Mouse (Mus musculus) MEL (cell line): Measurements from ENCODE around the gene Tle3. TPM values are rescaled to one million over a fixed set of nuclear protein-coding genes. Genes with fewer than 3 reads are reported as not detected.

Source experiments
- DNase-seq: peaks from one replicate; pipeline ENCODE4 v3.0.0; 2011; ENCODE audit warnings: low read depth, low spot score
- H3K27ac ChIP-seq: 2 replicates; pipeline ENCODE4 v1.5.1; 2012; ENCODE audit warnings: low read depth, mild to moderate bottlenecking, control low read depth, low read length, moderate library complexity; ENCODE audit not compliant: control insufficient read depth
- H3K27me3 ChIP-seq, 2 experiments: fragments of 150-350 bp in 1 of 2; sonication (generic) in 1 of 2; 2 replicates each; pipeline ENCODE4 v1.6.1; 2012; ENCODE audit warnings: low read length in 2 of 2, mild to moderate bottlenecking in 2 of 2, improper control_type of control experiment in 1 of 2, moderate library complexity in 1 of 2; ENCODE audit not compliant: insufficient read depth in 2 of 2, control insufficient read depth in 1 of 2
- H3K36me3 ChIP-seq, 2 experiments: 2 replicates each; pipeline ENCODE4 v1.6.1; 2012 to 2014; ENCODE audit warnings: low read length in 2 of 2, improper control_type of control experiment in 1 of 2, inconsistent platforms in 1 of 2, mild to moderate bottlenecking in 1 of 2; ENCODE audit not compliant: insufficient read depth in 2 of 2, control insufficient read depth in 1 of 2
- H3K4me1 ChIP-seq, 2 experiments: fragments of 150-350 bp in 1 of 2; sonication (generic) in 1 of 2; 2 replicates each; pipeline ENCODE4 v1.6.1; 2012; ENCODE audit warnings: low read length in 2 of 2, improper control_type of control experiment in 1 of 2, mild to moderate bottlenecking in 1 of 2; ENCODE audit not compliant: insufficient read depth in 2 of 2, control insufficient read depth in 1 of 2
- H3K4me3 ChIP-seq, 2 experiments: fragments of 150-350 bp in 1 of 2; sonication (generic) in 1 of 2; 2 replicates each; pipeline ENCODE4 v1.5.1; 2012; ENCODE audit warnings: low read depth in 2 of 2, low read length in 2 of 2, mild to moderate bottlenecking in 2 of 2, moderate library complexity in 2 of 2, control low read depth in 1 of 2, improper control_type of control experiment in 1 of 2; ENCODE audit not compliant: control insufficient read depth in 1 of 2, insufficient read depth in 1 of 2
- H3K79me2 ChIP-seq: 2 replicates; pipeline ENCODE4 v1.6.1; 2012; ENCODE audit warnings: mild to moderate bottlenecking, low read length, moderate library complexity; ENCODE audit not compliant: control insufficient read depth, poor library complexity, insufficient read depth
- H3K9ac ChIP-seq: 2 replicates; pipeline ENCODE4 v1.6.1; 2012; ENCODE audit warnings: low read depth, mild to moderate bottlenecking, control low read depth, low read length, moderate library complexity; ENCODE audit not compliant: control insufficient read depth, poor library complexity, severe bottlenecking
- H3K9me3 ChIP-seq: fragments of 150-350 bp; sonication (generic); replicated peaks from 2 replicates; pipeline ENCODE4 v1.6.1; 2012; ENCODE audit warnings: mild to moderate bottlenecking, low read length, improper control_type of control experiment, moderate library complexity; ENCODE audit not compliant: insufficient read depth
- BHLHE40 ChIP-seq: IDR thresholded peaks from 2 replicates; pipeline ENCODE4 v1.6.1; 2012; ENCODE audit warnings: low read depth, mild to moderate bottlenecking, inconsistent platforms, low read length, improper control_type of control experiment, borderline replicate concordance
- CHD2 ChIP-seq: IDR thresholded peaks from 2 replicates; pipeline ENCODE4 v1.6.1; 2011; ENCODE audit warnings: low read length, improper control_type of control experiment
- CTCF ChIP-seq, 3 experiments: IDR thresholded peaks in 2 of 3; conservative IDR thresholded peaks in 1 of 3; 2 replicates each; pipeline ENCODE4 v1.5.1; 2011 to 2012; ENCODE audit warnings: low read length in 3 of 3, low read depth in 2 of 3, mild to moderate bottlenecking in 2 of 3, improper control_type of control experiment in 1 of 3, inconsistent platforms in 1 of 3, mixed read lengths in 1 of 3, moderate library complexity in 1 of 3; ENCODE audit not compliant: control insufficient read depth in 1 of 3, insufficient read depth in 1 of 3, poor library complexity in 1 of 3, severe bottlenecking in 1 of 3
- ELF1 ChIP-seq: IDR thresholded peaks from 2 replicates; pipeline ENCODE4 v1.6.1; 2014; ENCODE audit warnings: low read depth, mild to moderate bottlenecking, inconsistent platforms, low read length, improper control_type of control experiment, moderate library complexity
- EP300 ChIP-seq, 2 experiments: IDR thresholded peaks; 2 replicates each; pipeline ENCODE4 v1.6.1; 2011; ENCODE audit warnings: improper control_type of control experiment in 2 of 2, low read length in 2 of 2, low read depth in 1 of 2, mild to moderate bottlenecking in 1 of 2
- ETS1 ChIP-seq: IDR thresholded peaks from 2 replicates; pipeline ENCODE4 v1.6.1; 2012; ENCODE audit warnings: low read depth, mild to moderate bottlenecking, inconsistent platforms, low read length, improper control_type of control experiment, moderate library complexity
- GATA1 ChIP-seq: IDR thresholded peaks from 2 replicates; pipeline ENCODE4 v1.6.1; 2011; ENCODE audit warnings: low read depth, low read length, improper control_type of control experiment
- JUND ChIP-seq: IDR thresholded peaks from 2 replicates; pipeline ENCODE4 v1.6.1; 2011; ENCODE audit warnings: low read depth, mild to moderate bottlenecking, improper control_type of control experiment, low read length
- MAFK ChIP-seq: IDR thresholded peaks from 2 replicates; pipeline ENCODE4 v1.6.1; 2011; ENCODE audit warnings: low read depth, mild to moderate bottlenecking, low read length, improper control_type of control experiment, borderline replicate concordance
- MEF2A ChIP-seq: IDR thresholded peaks from 2 replicates; pipeline ENCODE4 v1.6.1; 2014; ENCODE audit warnings: low read depth, mild to moderate bottlenecking, inconsistent platforms, low read length, improper control_type of control experiment; ENCODE audit not compliant: poor library complexity, insufficient replicate concordance, severe bottlenecking; ENCODE audit errors: extremely low read depth
- MYB ChIP-seq: IDR thresholded peaks from 2 replicates; pipeline ENCODE4 v1.6.1; 2011; ENCODE audit warnings: mild to moderate bottlenecking, low read depth, low read length, improper control_type of control experiment
- MYC ChIP-seq: IDR thresholded peaks from 2 replicates; pipeline ENCODE4 v1.6.1; 2011; ENCODE audit warnings: low read depth, mild to moderate bottlenecking, low read length, improper control_type of control experiment, moderate library complexity
- NELFE ChIP-seq: IDR thresholded peaks from 2 replicates; pipeline ENCODE4 v1.6.1; 2011; ENCODE audit warnings: low read depth, low read length, improper control_type of control experiment
- NRF1 ChIP-seq: IDR thresholded peaks from 2 replicates; pipeline ENCODE4 v1.6.1; 2014; ENCODE audit warnings: low read depth, mild to moderate bottlenecking, inconsistent platforms, low read length, improper control_type of control experiment, moderate library complexity; ENCODE audit not compliant: poor library complexity, insufficient read depth, severe bottlenecking
- POLR2A ChIP-seq, 2 experiments: IDR thresholded peaks; 2 replicates each; pipeline ENCODE4 v1.6.1; 2011 to 2012; ENCODE audit warnings: low read length in 2 of 2, mild to moderate bottlenecking in 2 of 2, control low read depth in 1 of 2, improper control_type of control experiment in 1 of 2, low read depth in 1 of 2, moderate library complexity in 1 of 2; ENCODE audit not compliant: control insufficient read depth in 1 of 2, insufficient read depth in 1 of 2, poor library complexity in 1 of 2
- RAD21 ChIP-seq: IDR thresholded peaks from 2 replicates; pipeline ENCODE4 v1.6.1; 2011; ENCODE audit warnings: mild to moderate bottlenecking, low read depth, low read length, improper control_type of control experiment
- RCOR1 ChIP-seq: IDR thresholded peaks from 2 replicates; pipeline ENCODE4 v1.6.1; 2012; ENCODE audit warnings: low read depth, mild to moderate bottlenecking, inconsistent platforms, low read length, improper control_type of control experiment
- SIN3A ChIP-seq: IDR thresholded peaks from 2 replicates; pipeline ENCODE4 v1.6.1; 2012; ENCODE audit warnings: low read length, improper control_type of control experiment, inconsistent platforms
- SMC3 ChIP-seq: IDR thresholded peaks from 2 replicates; pipeline ENCODE4 v1.6.1; 2011; ENCODE audit warnings: low read depth, low read length, improper control_type of control experiment
- USF2 ChIP-seq, 2 experiments: IDR thresholded peaks; 2 replicates each; pipeline ENCODE4 v1.6.1; 2011 to 2012; ENCODE audit warnings: improper control_type of control experiment in 2 of 2, low read length in 2 of 2, borderline replicate concordance in 1 of 2, inconsistent platforms in 1 of 2, low read depth in 1 of 2, mild to moderate bottlenecking in 1 of 2; ENCODE audit not compliant: insufficient read depth in 1 of 2
- ZKSCAN1 ChIP-seq: IDR thresholded peaks from 2 replicates; pipeline ENCODE4 v1.6.1; 2012; ENCODE audit warnings: low read depth, mild to moderate bottlenecking, inconsistent platforms, low read length, improper control_type of control experiment, moderate library complexity
- polyA plus RNA-seq, 2 experiments: library from polyadenylated mRNA; stranded (reverse) in 1 of 2; unstranded in 1 of 2; fragments of >175 nt in 1 of 2; fragments of >200 nt in 1 of 2; gene quantifications; 2 replicates each; pipeline versions ENCODE4 v1.2.1 to v1.2.4; 2012; ENCODE audit warnings: low replicate concordance in 2 of 2, low read depth in 1 of 2; ENCODE audit not compliant: insufficient read length in 2 of 2, insufficient read depth in 1 of 2, missing spikeins in 1 of 2
- total RNA-seq: library from RNA; depleted of rRNA; stranded (reverse); fragments of 300-350 nt; gene quantifications from 2 replicates; pipeline ENCODE4 v1.2.3, GENCODE M21; 2012

Gene Tle3
- total and polyA plus RNA-seq, 3 experiments, result 20.3 to 26.8 TPM; not detected in 1

DNA sequence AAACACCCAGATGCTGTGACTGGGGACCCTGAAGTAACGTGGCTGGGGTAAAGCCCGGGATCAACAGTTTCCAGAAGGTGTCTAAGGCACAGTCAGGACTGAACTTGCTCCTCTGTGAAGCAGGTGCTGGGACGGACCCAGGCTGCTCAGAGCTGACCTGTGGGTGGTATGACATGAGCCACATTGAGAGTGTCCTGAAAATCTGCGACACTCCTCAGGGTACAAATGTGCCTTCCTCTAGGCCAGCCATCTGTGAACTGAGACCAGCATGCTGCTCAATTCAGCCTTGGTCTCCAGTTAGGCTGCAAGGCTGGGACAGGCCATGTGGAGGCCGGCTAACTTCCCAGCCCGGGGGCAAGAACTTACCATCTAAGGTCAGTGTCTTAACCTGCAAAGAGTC, 27.5 kb upstream of the Tle3 start:
- no peak overlapping the region for H3K9ac ChIP-seq
- H3K27ac ChIP-seq, result no peak overlapping the region
- H3K79me2 ChIP-seq, result no peaks in the 10 kb centered on the region
- TF ChIP-seq NRF1 (no peak), SMC3 (no peak), ZKSCAN1 (no peak), EP300 (IDR thresholded peaks at IDR 0.05; ENCODE audit: low read depth in 1 of 2, low read length in 2 of 2) (no peak), MYC (no peak), JUND (no peak), MAFK (no peak), MYB (no peak), ELF1 (no peak), RCOR1 (no peak), MEF2A (no peak), GATA1 (no peak), NELFE (no peak), CHD2 (no peak), USF2 (IDR thresholded peaks at IDR 0.05; ENCODE audit: borderline replicate concordance in 1 of 2, insufficient read depth in 1 of 2, low read depth in 1 of 2, low read length in 2 of 2) (no peak), RAD21 (no peak), SIN3A (no peak), BHLHE40 (no peak), POLR2A (IDR thresholded peaks at IDR 0.05; ENCODE audit: control insufficient read depth in 1 of 2, insufficient read depth in 1 of 2, low read depth in 1 of 2, low read length in 2 of 2, poor library complexity in 1 of 2) (no peak)
- H3K4me3 ChIP-seq, result no peak overlapping the region
- H3K36me3 ChIP-seq, result no peaks in the 10 kb centered on the region
- DNase-seq, result no peak
- H3K27me3 ChIP-seq, result peaks cover 6% of the 10 kb centered on the region in 2 experiments; a peak in 3 of 4 replicates
- H3K4me1 ChIP-seq, result peaks cover 0 to 8% of the 10 kb centered on the region in 2 experiments; a peak in 2 of 4 replicates
- H3K9me3 ChIP-seq, result no peaks in the 10 kb centered on the region

DNA sequence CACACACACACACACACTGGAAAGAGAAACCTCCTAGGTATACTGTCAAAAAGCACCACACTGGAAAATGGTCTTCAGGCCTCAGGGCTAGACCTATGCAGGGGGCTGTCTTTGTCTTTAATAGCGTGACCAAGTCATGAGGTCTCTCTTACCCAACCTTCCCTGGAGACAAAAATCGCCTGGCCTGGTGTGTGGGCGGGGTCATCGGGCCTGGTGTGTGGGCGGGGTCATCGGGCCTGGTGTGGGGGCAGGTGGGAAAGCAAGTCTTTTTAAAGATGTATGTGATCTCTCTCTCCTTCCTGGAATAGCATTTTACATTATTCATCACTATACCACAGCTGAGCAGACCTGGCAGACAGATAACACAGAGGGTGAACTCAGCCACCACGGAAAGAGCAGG, 25.2 kb upstream of the Tle3 start:
- H3K9ac ChIP-seq, result no peak overlapping the region

More for the DNA sequence above, 25.2 kb upstream of the Tle3 start:
- Histone ChIP-seq H3K36me3 (no peaks in the 10 kb centered on the region), H3K79me2 (no peaks in the 10 kb centered on the region)
- TF ChIP-seq ETS1 (0 out of 2 replicates have a peak, but pooled peaks have one; percentile 18), CTCF (IDR thresholded peaks at IDR 0.05 in 2 of 3, conservative IDR thresholded peaks at IDR 0.05 in 1 of 3; ENCODE audit: control insufficient read depth in 1 of 3, insufficient read depth in 1 of 3, low read depth in 2 of 3, low read length in 3 of 3, poor library complexity in 1 of 3, severe bottlenecking in 1 of 3) (no peak), ELF1 (no peak)
- TF ChIP-seq, all 39 proteins: peak for 1
- H3K4me3 ChIP-seq, result no peak overlapping the region
- H3K9me3 ChIP-seq, result no peaks in the 10 kb centered on the region
- H3K27me3 ChIP-seq, result peaks cover 3 to 5% of the 10 kb centered on the region in 2 experiments; a peak in 3 of 4 replicates
- H3K4me1 ChIP-seq, result peaks cover 0 to 11% of the 10 kb centered on the region in 2 experiments; a peak in 2 of 4 replicates
- no peak overlapping the region for H3K27ac ChIP-seq
- DNase-seq, result no peak
